Mouse (Mus musculus): ENCODE measurements around the gene Itpkb.

- no peak for TF ChIP-seq CTCF (IDR thresholded peaks at IDR 0.05)
- no peak for TF ChIP-seq EP300 (IDR thresholded peaks at IDR 0.05)
Observed at GRCm38 (mm10) chr1:180404706-180405105, 74.4 kb downstream of the Itpkb start.

Data from lung, postnatal 0 days (tissue).